9 mouse cellular contexts compared by ENCODE assay signal in the genomic region with DNA sequence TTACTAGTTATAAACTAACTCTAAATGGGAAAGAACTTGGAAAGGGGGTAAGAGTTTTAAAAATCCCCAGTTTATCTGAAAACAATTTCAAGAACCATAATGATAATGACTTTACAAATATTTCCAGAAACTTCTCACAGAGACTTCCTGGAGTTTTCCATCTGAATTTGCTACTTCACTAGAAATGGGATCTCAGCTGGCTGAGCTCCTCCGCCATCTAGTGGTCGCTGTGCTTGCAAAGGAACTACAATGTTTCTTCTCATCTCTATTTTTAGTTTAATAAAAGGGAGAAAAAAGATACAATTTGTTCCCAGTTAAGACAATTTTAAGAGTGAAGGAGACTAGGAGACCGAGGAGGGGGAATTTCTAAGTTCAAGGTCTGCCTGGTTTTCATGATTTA. TPM values are rescaled to one million over a fixed set of nuclear protein-coding genes. Genes with fewer than 3 reads are reported as not detected.
DNase-seq lines count a peak whose midpoint lies in the region; ATAC-seq and TF ChIP-seq lines count a peak whose summit lies in the region.
"Had no signal": no experiment of that assay in that cellular context is flagged by ENCODE, and none has a peak within 500 bp of the region (broad histone marks: within the 10 kb centered on the region; RNA-seq: fewer than 3 reads in every experiment).

No protein-coding gene starts in this region.

- 30% methylated on average over 3 of the region's 3 CpGs for WGBS in embryonic facial prominence, embryonic 10.5 days
- 25% methylated on average over 3 of the region's 3 CpGs for WGBS in midbrain, postnatal 0 days

- peak; percentile 71 for DNase-seq in gastrocnemius, adult 2 months
- DNase-seq in gastrocnemius, postnatal 25 days, result no peak
- DNase-seq in urinary bladder, postnatal 25 days (ENCODE audit: low spot score), result peak; percentile 51
- no peak for DNase-seq in urinary bladder, adult 18-20 months (ENCODE audit: low spot score in 2 of 2)
- peak; percentile 56 for DNase-seq in embryonic facial prominence, embryonic 10.5 days (ENCODE audit: low spot score)
- peak; percentile 34 to 85 for DNase-seq in layer of hippocampus, adult 18-20 months (ENCODE audit: low spot score in 2 of 2)
- peak; percentile 70 for DNase-seq in midbrain, postnatal 0 days (ENCODE audit: low spot score)

- no peak for ATAC-seq in midbrain, postnatal 0 days (ENCODE audit: low FRiP score)
- no peak for ATAC-seq in granulocyte monocyte progenitor cell, adult 5-6 weeks (replicated peaks; ENCODE audit: poor library complexity, severe bottlenecking)

- no peak overlapping the region for H3K4me3 ChIP-seq in gastrocnemius, adult 2 months
- H3K4me3 ChIP-seq in embryonic facial prominence, embryonic 10.5 days, result no peak overlapping the region
- H3K4me3 ChIP-seq in midbrain, postnatal 0 days (ENCODE audit: low read depth, low read length), result no peak overlapping the region
- H3K4me3 ChIP-seq: neural tube, embryonic 13.5 days had no signal

- H3K27ac ChIP-seq in gastrocnemius, adult 2 months, result no peak overlapping the region
- H3K27ac ChIP-seq in embryonic facial prominence, embryonic 10.5 days (replicated peaks), result no peak overlapping the region
- no peak overlapping the region for H3K27ac ChIP-seq in midbrain, postnatal 0 days (ENCODE audit: low read depth, low read length)
- H3K27ac ChIP-seq: neural tube, embryonic 13.5 days had no signal

- H3K4me1 ChIP-seq in embryonic facial prominence, embryonic 10.5 days, result no peaks in the 10 kb centered on the region
- no peaks in the 10 kb centered on the region for H3K4me1 ChIP-seq in midbrain, postnatal 0 days (ENCODE audit: insufficient read depth, low read length)
- H3K4me1 ChIP-seq: neural tube, embryonic 13.5 days had no signal

- peaks cover 94% of the 10 kb centered on the region for H3K36me3 ChIP-seq in embryonic facial prominence, embryonic 10.5 days (replicated peaks)
- H3K36me3 ChIP-seq in midbrain, postnatal 0 days (ENCODE audit: insufficient read depth, low read length), result peaks cover 51% of the 10 kb centered on the region

- H3K9me3 ChIP-seq in embryonic facial prominence, embryonic 10.5 days, result no peaks in the 10 kb centered on the region
- no peaks in the 10 kb centered on the region for H3K9me3 ChIP-seq in midbrain, postnatal 0 days (ENCODE audit: low read length)
- H3K9me3 ChIP-seq: neural tube, embryonic 13.5 days had no signal

- no peak overlapping the region for H3K4me2 ChIP-seq in midbrain, postnatal 0 days (ENCODE audit: low read depth, low read length, poor library complexity, severe bottlenecking)
- H3K4me2 ChIP-seq: neural tube, embryonic 13.5 days had no signal

- TF ChIP-seq CTCF in gastrocnemius, adult 2 months (IDR thresholded peaks at IDR 0.05), result peak; percentile 82
- peak; percentile 90 for TF ChIP-seq CTCF in midbrain, postnatal 0 days (IDR thresholded peaks at IDR 0.05)

- no peak overlapping the region for H3K9ac ChIP-seq in midbrain, postnatal 0 days (replicated peaks; ENCODE audit: low read length, poor library complexity, severe bottlenecking)
- H3K9ac ChIP-seq: neural tube, embryonic 13.5 days had no signal

- intact Hi-C loops in gastrocnemius, adult 2 months (cut with DNase I), result loop anchor here (2.0 to 5.0 kb wide), 2 partner anchors 71 to 345 kb away; a partner anchor contains a TSS

- H3K27me3 ChIP-seq in embryonic facial prominence, embryonic 10.5 days (replicated peaks; ENCODE audit: low read depth, poor library complexity, severe bottlenecking), result no peaks in the 10 kb centered on the region
- H3K27me3 ChIP-seq in midbrain, postnatal 0 days (ENCODE audit: insufficient read depth, low read length), result no peaks in the 10 kb centered on the region
- H3K27me3 ChIP-seq: neural tube, embryonic 13.5 days had no signal

RNA-seq across cellular contexts. Expression of a gene that starts 13.4 kb away (rescaled TPM):
- 1 to 10 TPM; 4.6 to 6.0 TPM for total RNA-seq in gastrocnemius, adult 2 months (2021)
- total RNA-seq in gastrocnemius, postnatal 25 days (2021), result 1 to 10 TPM; 4.7 to 5.5 TPM
- 5.4 and 5.9 TPM in 2 replicates for polyA plus RNA-seq in embryonic facial prominence, embryonic 10.5 days (2016; fragmentation: Nextera tagmentation; extraction: Ambion mirVana)
- 1 to 10 TPM; 4.7 to 5.1 TPM for total RNA-seq in layer of hippocampus, adult 18-20 months (2021)
- 7.2 TPM in 2 replicates for total RNA-seq in midbrain, postnatal 0 days (2014; rRNA removed)
- polyA plus RNA-seq in midbrain, postnatal 0 days (2015; fragmentation: Nextera tagmentation; extraction: Ambion mirVana), result 2.1 and 2.2 TPM in 2 replicates
- 92.6 and 98.6 TPM in 2 replicates for total RNA-seq in granulocyte monocyte progenitor cell, adult 5-6 weeks (2014; fragmentation: Nextera tagmentation)
- total RNA-seq in granulocyte monocyte progenitor cell, adult 5-6 weeks (2017), result 178 and 188 TPM in 2 replicates

RNA-seq across cellular contexts. Expression of a gene that starts 13.7 kb away (rescaled TPM):
- total RNA-seq in gastrocnemius, adult 2 months (2021), result 10 to 100 TPM; 19.3 to 25.7 TPM
- 10 to 100 TPM; 20.0 to 21.2 TPM for total RNA-seq in gastrocnemius, postnatal 25 days (2021)
- 48.1 and 54.8 TPM in 2 replicates for polyA plus RNA-seq in embryonic facial prominence, embryonic 10.5 days (2016; fragmentation: Nextera tagmentation; extraction: Ambion mirVana)
- 10 to 100 TPM; 50.0 to 54.8 TPM for total RNA-seq in layer of hippocampus, adult 18-20 months (2021)
- total RNA-seq in midbrain, postnatal 0 days (2014; rRNA removed), result 30.5 and 38.1 TPM in 2 replicates
- 51.6 and 54.2 TPM in 2 replicates for polyA plus RNA-seq in midbrain, postnatal 0 days (2015; fragmentation: Nextera tagmentation; extraction: Ambion mirVana)
- 15.3 and 28.1 TPM in 2 replicates for total RNA-seq in granulocyte monocyte progenitor cell, adult 5-6 weeks (2014; fragmentation: Nextera tagmentation)
- 70.8 and 75.0 TPM in 2 replicates for total RNA-seq in granulocyte monocyte progenitor cell, adult 5-6 weeks (2017)

RNA-seq across cellular contexts. Expression of a gene that starts 16.0 kb away (rescaled TPM):
- under 1 TPM in 1 of 2 experiments, not detected in 1; 0.20 TPM for total RNA-seq in gastrocnemius, adult 2 months (2021)
- not detected for total RNA-seq in gastrocnemius, postnatal 25 days (2021)
- 5.1 and 6.1 TPM in 2 replicates for polyA plus RNA-seq in embryonic facial prominence, embryonic 10.5 days (2016; fragmentation: Nextera tagmentation; extraction: Ambion mirVana)
- total RNA-seq in layer of hippocampus, adult 18-20 months (2021), result 1 to 10 TPM; 1.2 to 1.3 TPM
- total RNA-seq in midbrain, postnatal 0 days (2014; rRNA removed), result 2.6 and 4.2 TPM in 2 replicates
- polyA plus RNA-seq in midbrain, postnatal 0 days (2015; fragmentation: Nextera tagmentation; extraction: Ambion mirVana), result 0.83 and 0.96 TPM in 2 replicates
- total RNA-seq in granulocyte monocyte progenitor cell, adult 5-6 weeks (2014; fragmentation: Nextera tagmentation), result 0.77 and 1.3 TPM in 2 replicates
- total RNA-seq in granulocyte monocyte progenitor cell, adult 5-6 weeks (2017), result 6.2 and 7.2 TPM in 2 replicates

RNA-seq across cellular contexts. Expression of a gene that starts 41.3 kb away (rescaled TPM):
- 1 to 10 TPM; 5.4 to 7.2 TPM for total RNA-seq in gastrocnemius, adult 2 months (2021)
- total RNA-seq in gastrocnemius, postnatal 25 days (2021), result 1 to 10 TPM; 5.5 to 7.5 TPM
- polyA plus RNA-seq in embryonic facial prominence, embryonic 10.5 days (2016; fragmentation: Nextera tagmentation; extraction: Ambion mirVana), result 12.1 and 13.3 TPM in 2 replicates
- total RNA-seq in layer of hippocampus, adult 18-20 months (2021), result 10 to 100 TPM; 42.9 to 48.0 TPM
- total RNA-seq in midbrain, postnatal 0 days (2014; rRNA removed), result 36.5 and 39.8 TPM in 2 replicates
- 11.3 TPM in 2 replicates for polyA plus RNA-seq in midbrain, postnatal 0 days (2015; fragmentation: Nextera tagmentation; extraction: Ambion mirVana)
- total RNA-seq in granulocyte monocyte progenitor cell, adult 5-6 weeks (2014; fragmentation: Nextera tagmentation), result 6.0 and 10.0 TPM in 2 replicates
- total RNA-seq in granulocyte monocyte progenitor cell, adult 5-6 weeks (2017), result 13.9 and 15.7 TPM in 2 replicates

Comparison
In these comparisons a context has a peak if more than half of its experiments do, and no peak if none do; other contexts are left out.
1. DNase-seq: peak in gastrocnemius, adult 2 months (single experiment), urinary bladder, postnatal 25 days (single experiment), embryonic facial prominence, embryonic 10.5 days (single experiment), layer of hippocampus, adult 18-20 months (2 of 2) and midbrain, postnatal 0 days (single experiment); none in gastrocnemius, postnatal 25 days (single experiment) and urinary bladder, adult 18-20 months (0 of 2).
2. RNA of a gene that starts 13.4 kb away (total RNA-seq): 92.6 to 188 TPM in granulocyte monocyte progenitor cell, adult 5-6 weeks; 7.2 TPM in midbrain, postnatal 0 days, 4.6 to 6.0 TPM in gastrocnemius, adult 2 months, 4.7 to 5.5 TPM in gastrocnemius, postnatal 25 days and 4.7 to 5.1 TPM in layer of hippocampus, adult 18-20 months; every median in the first group is over 10 times any median in the second.